Mouse (Mus musculus) monocyte, adult 2 months (primary cell): ENCODE results near the gene Arhgap29.

Experiments
- DNase-seq, 2 experiments: peaks; one replicate each; pipeline ENCODE4 v3.0.0; 2022; ENCODE audit warnings: low spot score in 2 of 2, low read depth in 1 of 2

Gene Arhgap29

DNA sequence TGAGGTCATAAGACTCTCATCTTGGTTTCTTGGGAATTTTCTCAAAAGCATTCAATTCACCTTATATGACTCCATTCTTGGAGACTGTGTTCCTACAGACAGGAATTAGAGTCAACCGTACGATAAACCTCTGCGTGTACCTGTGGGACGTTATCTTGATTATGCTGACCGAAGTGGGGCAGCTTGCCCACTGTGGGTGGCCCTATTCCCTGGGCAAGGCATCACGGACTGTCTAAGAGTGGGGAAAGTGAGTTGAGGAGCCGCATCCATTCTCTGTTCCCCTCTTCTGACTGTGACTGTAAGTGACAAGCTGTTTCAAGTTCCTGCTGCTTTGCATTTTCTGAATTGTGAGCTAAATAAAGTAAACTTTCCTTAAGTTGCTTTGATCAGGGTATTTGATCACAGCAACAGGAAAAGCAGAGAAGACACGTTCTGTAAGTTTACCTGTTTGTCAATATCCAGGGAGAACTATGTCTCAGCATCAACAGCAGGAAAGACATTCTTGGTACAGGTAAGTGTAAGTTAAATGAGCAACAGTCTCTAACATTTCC lies at the start of gene Arhgap29:
Gene Arhgap29, plus strand, starts transcription at position 501 of the 551 bp plus-strand sequence.
- no peak for DNase-seq

DNA sequence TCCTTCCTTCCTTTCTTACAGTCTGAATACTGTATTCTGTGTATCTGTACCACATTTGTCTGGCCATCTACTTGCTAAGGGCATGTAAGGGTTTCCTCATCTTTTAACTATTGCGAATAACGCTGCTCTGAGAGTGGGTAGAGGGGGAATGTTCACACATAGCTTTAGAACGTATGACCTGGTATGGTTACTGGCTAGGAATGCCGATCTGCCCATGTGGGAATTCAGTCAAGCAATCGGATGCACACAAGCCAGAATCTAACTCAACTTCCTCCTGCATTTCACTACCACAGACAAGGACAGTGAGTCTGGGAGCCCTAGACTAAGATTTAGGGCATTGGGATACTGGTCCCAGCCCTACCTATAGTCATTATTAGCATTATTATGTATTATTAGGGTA lies 49.6 kb upstream of the Arhgap29 start:
- DNase-seq: no peak

DNA sequence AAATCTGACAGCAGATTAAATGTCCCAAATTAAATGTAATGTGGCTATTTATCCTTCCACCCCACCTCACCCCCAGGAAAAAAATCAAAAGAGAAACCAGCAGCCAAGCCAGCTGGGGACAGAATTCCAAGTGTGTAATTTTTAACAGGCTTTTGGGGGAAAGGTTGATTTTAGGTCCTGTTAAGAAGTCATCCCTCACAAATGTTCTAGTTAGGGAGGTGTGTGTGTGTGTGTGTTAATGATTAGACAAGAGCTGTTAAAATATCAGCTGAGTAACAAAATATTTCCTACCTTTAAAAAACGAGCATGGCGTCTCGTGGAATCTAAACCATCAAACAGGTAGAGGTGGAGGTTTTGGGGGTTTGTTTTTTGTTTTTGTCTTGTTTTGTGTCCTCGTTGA lies 49.1 kb upstream of the Arhgap29 start:
- DNase-seq: no peak

DNA sequence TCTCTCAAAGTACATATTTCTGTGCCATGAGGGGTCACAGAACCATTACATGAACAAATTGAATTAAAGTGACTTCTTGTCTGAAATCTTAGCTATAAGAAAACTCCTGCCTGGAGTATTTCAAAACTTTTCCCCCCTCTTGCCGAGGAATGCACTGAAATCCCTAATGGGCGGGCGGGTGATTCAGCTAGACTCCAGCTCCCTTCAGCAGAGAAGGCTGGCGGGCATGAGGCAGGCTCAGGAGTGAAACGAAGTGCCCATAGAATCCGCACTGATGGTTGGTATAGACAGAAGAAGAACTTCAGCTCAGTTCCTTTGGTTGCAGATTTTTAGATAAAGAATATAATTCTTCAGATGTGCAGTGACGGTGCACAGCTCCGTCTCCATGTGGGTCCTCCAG lies 48.6 kb upstream of the Arhgap29 start:
- DNase-seq: no peak

DNA sequence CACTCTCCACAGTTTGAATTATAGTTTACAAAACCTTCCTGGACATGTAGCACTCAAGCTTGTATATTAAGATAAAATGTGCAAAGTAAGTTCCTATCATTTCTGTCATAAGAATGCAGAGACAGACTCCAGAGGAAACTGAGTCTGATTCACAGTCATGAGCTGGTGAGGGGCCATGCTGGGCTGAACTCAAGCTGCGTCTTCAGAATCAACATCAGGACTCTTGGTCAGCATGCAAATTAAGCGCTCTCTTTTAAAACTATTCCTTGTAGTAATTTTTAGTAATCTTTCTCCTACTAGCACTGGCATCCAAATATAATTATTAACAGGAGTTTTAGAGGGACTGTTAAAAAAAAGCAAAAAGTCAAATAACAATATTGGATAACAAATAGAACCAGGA lies 47.9 kb upstream of the Arhgap29 start:
- no peak for DNase-seq

DNA sequence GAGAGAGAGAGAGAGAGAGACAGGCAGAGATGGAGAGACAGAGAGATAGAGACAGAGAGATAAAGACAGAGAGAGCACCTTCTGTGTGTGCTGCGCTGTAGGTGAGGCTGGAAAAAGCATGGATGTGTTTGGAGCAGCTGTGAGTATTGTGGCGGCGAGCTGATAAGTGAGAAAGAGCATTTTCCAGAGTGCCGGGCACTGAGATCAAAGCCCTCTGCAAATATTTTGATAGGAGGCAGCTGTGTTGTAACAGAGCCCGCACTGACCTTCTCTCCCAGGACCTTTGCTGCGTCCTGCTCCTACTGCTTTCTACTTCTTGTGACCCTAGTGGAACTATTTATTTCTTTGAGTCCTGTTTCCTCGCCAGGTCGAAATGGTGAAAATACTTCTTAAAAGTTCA lies 45.7 kb upstream of the Arhgap29 start:
- DNase-seq: no peak

DNA sequence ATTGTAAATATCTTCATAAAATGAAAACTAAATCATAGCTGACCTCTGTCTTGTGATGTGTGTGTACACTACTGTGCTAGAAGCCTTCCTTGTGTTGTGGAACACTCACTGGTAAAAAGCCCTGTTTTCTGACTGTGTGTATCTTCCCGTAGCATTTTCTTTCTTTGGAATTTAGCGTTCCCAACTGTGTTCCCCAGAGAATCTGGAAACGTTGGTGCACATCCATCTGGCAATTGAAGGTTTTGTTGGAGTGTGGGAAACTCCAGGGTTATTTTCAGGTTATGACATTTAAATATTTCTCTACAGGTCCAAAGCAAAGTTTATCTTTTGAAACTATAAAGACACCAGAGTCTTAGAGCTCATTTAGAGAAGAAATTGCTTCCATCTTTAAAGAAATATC lies 43.2 kb upstream of the Arhgap29 start:
- DNase-seq: no peak

DNA sequence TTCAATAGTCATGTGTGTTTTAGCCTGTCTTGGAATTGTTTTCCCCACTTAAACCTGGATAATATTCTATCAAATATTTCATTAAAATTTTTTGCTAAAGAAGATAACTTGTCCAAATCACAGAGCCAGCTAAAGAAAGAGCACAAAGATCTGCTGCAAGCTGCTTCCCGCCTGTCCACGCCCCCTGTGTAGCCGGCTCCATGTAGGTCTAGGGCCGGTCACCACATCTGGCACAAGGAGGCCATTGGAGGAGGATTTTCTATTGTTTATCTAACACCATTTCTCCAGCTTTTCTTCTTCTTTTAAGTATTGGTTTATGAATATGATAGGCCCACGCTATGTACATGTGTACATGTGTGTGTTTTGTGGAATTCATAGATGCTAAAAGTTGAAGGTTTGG lies 38.9 kb upstream of the Arhgap29 start:
- DNase-seq: no peak

DNA sequence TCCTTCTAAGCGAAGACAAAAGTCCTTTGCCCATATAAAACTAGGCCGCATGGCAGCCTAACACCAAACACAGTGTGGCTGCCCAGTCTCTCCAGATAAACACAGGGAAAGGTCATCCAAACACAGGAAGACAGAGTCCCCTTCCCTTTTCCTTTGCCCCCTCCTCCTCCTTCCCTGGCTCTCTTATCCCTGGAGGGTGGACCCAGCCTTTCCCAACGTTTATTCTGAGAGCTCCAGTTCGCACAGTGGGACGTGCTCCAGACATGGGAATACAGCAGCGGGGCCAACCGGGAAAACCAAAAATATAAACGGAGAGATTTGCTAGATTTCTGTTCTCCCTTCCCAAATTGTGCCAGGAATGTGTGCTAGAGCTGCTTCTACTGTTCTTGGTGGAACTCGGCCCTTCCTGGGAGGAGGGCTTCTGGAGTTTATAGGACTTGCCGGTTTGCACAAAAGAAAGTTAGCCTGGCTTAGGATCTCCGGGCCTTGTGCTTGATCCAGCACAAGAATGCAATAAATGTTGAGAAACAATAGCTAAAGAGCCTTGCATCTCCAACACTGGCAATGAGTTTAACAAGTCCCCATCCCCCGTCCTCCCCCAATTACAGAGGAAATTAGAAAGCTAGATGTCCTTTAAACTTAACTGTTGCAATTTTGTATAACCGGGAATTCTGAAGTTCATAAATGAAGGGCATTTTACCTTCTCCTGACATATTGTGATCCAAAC lies 37.7 kb upstream of the Arhgap29 start:
- DNase-seq: no peak

DNA sequence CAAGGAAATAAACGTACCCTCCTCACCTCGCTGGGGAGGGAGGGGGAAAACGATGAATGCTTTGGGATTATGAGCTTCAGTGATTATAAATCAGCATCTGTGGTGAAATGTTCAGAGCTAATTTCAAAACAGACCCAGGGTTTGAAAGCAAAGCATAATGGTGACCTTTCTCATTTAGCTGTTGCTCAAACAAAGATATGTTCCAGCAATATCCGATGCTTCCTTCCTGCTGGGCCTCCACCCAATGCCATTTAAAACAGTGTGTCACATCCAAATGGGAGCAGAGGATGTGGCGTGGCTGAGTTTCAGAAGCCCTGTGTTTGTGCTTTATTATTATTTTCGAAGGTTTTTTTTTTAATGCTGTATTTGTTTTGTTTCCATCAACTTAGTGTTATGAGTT lies 37.1 kb upstream of the Arhgap29 start:
- DNase-seq: no peak

DNA sequence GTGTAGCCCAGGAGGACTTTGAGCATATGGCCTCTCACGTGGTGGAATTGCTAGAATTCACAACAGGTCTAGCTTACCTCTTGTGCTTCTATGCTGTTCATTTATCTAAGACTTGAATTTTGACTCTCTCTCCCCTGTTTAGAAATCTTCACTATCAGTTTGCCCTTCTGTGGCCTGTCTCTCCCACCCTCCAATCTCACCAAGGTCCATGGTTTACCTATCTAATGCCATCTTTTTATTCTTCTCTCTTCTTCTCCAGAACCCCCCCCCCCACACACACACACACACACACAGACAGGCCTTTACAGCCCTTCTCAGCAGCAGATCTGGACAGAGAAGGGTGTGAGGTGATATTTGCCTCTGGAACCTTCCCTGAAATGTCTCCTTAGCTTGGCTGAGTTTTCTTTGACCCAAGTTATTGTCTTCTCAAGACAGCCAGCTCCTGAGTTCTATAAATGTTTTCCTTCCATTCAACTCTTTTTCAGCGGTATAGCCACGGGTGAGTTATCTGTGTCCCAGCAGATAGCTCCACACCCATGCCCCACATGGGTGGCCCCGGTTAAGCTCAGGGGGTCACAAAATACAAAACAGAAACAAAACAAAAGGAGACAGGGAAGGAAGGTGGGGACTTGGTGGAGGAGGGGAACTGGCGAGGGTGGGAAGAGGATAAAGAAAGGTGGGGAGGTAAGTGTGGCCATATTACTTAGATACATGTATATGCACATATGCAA lies 35.4 kb upstream of the Arhgap29 start:
- no peak for DNase-seq

DNA sequence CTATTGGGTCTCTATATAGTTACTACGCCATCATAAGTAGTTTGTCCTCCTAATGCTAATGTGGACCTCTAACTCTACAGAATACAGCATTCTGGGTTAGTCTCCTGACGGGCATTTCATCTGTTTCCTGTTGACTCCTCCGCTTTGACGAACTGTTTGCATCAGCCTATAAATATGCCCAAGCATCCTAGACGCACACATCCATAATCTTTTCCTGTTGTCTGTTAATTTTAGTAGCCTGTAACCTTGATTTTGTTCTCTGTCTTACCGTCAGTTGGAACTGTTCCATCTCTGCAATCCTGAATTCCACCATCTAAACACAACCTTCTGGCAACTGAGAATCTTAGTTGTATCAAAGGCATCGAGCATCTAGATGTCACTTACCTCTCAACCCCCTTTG lies 34.7 kb upstream of the Arhgap29 start:
- DNase-seq: no peak

DNA sequence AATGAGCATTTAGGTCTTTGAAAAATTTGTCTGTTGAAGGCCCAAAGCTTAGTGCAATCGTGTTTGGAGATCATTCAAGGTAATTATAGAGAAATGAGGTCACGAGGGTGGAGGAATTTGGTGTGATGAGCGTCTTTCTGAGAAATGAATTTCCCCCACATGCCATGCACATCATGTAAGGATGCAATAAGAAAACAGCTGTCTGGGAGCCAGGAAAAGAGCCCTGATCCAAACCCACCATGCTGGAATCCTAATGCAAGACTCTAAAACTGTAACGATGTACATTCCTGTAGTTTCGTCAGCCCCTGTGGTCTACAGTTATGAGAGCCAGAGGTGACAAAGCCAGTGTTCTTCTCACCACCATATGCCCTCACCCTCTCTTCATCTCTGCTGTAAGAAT lies 32.4 kb upstream of the Arhgap29 start:
- DNase-seq: no peak

DNA sequence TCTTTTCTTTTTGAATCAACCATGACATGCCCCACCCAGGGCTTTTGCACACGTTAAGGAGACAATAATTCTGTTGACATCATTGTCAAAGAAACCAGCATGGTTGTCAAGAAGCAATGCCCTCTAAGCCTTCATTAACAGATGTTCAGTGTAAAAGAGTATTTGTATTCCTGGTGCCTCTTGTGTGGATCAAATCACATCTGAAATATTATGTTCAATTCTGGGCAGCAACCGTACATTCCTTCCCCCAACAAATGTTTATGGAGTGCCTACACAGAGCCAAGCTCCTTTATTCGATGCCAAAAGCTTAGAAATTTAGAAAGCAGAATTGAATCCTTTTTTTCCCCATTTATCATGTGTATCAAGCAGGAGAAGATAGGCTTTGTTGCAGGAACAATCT lies 31.6 kb upstream of the Arhgap29 start:
- DNase-seq: no peak

DNA sequence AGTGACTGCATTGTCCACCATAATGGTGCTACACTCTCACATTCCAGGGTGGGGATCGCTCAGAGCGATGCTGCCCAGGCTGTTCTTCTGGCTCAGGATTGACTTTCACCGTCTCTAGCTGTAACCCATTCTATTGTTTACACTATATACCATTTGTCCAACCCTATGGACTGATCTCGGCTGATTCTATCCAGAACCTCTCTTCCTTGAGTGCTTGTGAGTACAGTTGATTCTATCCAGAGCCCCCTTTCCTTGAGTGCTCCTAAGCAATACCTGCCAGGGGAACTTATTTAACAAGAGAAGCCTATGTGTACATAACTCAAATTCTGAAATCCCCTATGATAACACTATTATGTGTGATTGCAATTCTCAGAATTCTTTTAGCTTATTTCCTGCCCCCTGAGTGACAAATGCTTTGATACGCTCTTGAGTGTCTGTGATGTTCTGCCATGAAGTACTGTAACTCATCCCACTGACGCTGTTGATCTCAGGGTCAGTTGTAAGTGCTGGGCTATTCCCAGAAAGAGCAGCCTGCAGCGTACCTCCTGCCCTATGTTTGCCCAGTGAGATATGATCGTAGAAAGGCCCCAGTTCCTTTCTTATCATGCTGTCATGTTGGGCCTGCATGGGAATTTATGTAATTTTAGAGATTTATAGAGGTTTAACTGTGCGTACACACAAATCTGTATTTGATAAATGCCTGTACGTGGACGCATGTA lies 27.4 kb upstream of the Arhgap29 start:
- no peak for DNase-seq

DNA sequence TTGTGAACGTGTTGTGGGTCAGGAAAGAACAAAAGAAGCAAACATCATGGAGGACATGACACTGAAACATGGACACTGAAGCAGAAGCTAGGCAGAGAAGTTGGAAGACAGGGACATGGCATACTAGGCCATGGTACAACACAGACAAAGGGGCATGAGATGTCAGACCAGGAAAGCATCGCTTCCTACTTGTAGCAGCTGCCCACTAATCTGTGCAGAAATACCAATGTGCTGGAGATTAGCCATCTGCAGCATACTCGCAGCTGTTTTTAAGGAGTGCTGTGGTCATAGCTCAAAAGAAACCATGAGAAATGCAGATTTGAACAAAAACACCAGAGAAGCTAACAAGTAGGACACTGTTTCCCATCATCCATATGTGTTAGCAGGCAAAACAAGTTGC lies 24.7 kb upstream of the Arhgap29 start:
- DNase-seq: no peak

DNA sequence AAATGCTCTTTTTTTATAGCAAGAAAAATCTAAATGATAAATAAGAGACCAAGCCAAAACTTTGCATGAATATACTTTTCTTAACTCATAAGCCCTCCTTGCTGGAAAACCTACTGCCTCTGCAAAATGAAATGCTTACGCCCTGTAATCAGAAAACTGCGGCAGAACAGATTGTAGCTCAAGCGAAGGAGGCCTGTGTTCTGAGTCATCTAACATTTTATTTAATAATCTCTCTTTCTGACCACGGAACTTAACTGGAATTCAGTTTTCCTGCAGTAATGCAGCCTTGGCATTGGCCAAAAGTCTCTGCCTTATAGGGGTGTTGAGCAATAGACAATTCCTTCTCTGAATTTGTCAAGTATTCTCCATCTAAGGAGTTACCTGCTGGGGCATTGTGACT lies 19.5 kb upstream of the Arhgap29 start:
- no peak for DNase-seq

DNA sequence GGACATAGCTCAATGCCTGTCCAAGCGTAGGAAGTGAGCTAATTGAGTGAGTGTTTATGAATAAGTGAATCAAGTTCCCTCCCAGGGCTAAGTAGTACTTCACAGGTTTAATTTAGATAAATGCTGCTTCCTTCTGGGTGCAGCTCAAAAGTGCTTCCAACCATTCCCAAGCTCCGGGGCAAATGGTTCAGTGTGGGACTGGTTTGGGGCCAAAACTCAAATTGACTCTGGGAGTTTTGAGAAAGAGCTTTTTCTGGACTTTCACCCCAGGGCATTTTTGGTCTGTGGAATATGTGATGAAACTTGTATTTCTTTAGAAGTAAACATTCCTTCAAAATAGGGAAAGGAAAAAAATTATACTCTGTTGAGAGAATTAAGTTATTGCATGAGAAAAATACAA lies 16.1 kb upstream of the Arhgap29 start:
- DNase-seq: no peak

DNA sequence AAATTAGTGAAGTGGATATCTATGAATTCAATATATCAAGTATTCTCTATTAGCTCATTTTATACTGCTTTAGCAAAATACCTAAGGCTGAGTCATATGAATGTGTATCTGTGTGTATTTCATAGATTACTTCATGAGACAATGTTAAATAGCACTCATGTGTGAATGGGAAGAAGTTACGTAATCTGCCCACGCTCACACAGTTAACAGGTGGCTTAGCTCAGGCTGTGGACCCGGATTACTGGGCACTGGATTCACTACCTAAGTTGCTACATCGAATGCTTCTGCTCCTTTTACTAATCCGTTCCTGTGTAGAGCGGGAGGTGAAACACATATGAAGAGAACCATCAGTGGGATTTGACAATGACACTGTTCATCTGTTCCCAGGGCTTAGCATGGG lies 15.3 kb upstream of the Arhgap29 start:
- DNase-seq: no peak

DNA sequence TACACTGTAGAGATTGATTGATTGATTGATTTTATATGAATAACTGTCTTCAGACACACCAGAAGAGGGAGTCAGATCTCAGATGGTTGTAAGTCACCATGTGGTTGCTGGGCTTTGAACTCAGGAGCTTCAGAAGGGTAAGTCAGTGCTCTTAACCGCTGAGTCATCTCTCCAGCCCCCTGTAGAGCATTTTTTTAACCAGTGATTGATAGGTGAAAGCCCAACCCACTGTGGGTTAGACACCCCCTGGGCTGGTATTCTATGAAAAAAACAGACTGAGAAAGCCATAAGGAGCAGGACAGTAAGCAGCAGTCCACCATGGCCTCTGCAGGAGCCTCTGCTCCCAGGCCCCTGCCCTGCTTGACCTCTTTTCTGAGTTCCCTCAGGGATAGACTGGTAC lies 12.7 kb upstream of the Arhgap29 start:
- DNase-seq: no peak

DNA sequence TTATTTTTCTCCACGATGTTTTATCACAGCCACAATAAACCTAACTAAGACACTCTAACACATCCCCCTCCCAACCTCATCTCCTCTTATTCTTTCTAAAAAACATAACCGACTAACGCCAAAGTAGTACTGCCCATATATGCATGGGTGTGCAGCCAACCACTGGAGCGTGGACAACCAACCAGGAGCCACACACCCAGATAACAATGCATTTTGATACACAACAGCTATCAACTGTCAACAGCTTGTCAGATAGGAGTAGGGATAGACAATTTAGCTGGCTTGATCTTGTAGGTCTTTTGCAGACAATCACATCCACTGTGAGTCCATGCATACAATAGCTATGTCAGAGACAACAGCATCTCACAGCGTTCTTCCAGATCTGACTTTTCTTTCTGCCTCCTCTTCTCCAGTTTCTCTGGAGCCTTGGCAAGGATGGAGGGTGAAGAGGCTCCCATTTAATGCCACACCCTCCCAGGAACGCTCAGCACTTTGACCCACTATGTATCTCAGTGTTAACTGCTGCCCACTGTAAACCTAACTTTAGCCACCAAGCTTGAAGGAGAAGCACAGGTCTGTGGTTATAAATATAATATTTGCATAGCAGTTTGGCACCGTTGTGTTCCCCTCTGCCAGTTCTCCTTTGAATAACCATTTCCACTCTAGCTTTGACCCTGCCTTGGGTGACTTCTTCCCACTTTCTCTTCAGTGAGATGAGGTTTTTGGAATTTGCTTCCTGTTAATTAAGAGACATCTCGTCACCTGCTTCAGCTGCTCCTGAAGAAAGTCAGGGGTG lies 12.0 kb upstream of the Arhgap29 start:
- no peak for DNase-seq
